Mouse (Mus musculus) CD4-positive helper T cell, adult 2 months (primary cell): ENCODE results near the gene Ubr3.
"Not testable (repeated sequence)": the region's sequence is repeated elsewhere in the genome, so short reads cannot be mapped to it uniquely, and the experiment has no call there.

Source experiments
- DNase-seq: peaks from one replicate; pipeline ENCODE4 v3.0.0-alpha.2; 2012; ENCODE audit warnings: low read depth, missing footprints, low spot score

Gene Ubr3

DNA sequence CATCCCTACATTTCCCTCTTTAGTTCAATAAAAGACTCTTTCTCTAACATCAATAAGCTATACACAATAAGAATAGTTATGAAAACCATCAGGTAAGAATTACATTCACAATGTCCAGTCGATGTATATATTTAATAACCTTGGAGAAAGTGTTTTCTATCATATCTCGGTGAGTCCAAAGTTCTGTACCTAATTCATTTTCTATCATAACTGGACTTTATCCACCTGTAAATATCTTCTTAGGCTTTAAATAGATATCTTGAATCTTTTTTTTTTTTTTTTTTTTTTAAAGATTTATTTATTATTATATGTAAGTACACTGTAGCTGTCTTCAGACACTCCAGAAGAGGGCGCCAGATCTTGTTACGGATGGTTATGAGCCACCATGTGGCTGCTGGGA lies 10.3 kb downstream of the Ubr3 start:
- DNase-seq, result not testable (repeated sequence)

- no peak for DNase-seq
Observed at GRCm38 (mm10) chr2:69912801-69913200, 15.8 kb downstream of the Ubr3 start.

DNA sequence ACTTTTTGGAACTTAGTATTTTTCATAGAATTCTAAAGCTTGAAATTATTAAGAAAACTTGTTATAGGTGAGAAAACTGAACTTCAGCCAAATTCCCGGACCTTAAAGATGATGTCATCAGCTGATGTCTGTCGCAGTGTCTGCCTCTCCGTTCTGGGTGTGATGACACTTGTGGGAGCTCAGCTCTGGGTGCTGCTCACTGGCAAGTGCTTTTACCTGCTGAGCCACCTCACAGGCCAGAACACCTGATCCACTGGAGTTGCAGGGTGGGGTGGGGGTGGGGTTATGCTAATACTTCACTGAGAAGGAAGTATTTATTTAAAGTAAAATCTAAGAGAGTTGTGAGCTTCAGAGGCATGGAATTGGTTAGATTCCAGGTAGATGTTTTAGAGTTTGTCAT lies 20.3 kb downstream of the Ubr3 start:
- DNase-seq, result peak; percentile 6

DNA sequence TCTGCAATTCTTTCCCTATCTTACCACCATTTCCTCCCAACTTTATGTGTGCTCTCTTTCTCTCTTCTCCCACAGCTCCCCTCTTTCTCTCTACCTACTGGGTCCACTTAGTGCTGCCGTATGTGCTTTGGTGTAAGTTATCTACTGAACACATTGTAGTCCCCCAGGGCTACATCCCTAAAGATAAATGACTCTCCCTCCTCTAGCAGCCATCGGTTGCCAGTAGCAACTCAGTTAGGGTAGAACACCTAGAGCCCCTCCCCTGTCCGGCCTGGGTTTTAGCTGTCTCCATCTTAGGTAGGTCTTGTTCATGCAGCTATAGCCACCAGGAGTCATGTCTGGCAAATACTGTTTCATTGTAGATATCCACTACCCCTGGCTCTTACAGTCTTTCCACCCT lies 27.9 kb downstream of the Ubr3 start:
- no peak for DNase-seq

- no peak for DNase-seq
Observed at GRCm38 (mm10) chr2:69936331-69936730, 39.3 kb downstream of the Ubr3 start.

GRCm38 (mm10) chr2:69939226-69939625 lies 42.2 kb downstream of the Ubr3 start:
- DNase-seq, result no peak

DNA sequence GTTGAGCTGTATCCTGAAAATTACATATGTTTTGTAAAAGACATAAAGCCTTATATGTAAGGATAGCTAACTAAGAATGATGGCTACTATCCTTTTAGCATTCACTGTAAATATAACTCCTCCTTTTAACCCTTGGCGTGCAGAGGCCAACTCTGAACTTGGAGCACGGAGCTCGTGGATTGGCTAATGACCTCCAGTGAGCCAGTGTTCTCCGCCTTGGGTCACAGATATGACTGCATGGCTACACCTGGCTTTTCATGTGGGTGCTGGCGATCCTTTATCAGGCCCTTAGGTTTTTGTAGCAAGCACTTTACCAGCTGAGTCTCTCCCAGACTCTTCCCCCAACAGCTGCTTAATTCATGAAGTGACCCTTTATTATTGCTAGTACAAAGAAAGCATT lies 42.6 kb downstream of the Ubr3 start:
- no peak for DNase-seq

DNA sequence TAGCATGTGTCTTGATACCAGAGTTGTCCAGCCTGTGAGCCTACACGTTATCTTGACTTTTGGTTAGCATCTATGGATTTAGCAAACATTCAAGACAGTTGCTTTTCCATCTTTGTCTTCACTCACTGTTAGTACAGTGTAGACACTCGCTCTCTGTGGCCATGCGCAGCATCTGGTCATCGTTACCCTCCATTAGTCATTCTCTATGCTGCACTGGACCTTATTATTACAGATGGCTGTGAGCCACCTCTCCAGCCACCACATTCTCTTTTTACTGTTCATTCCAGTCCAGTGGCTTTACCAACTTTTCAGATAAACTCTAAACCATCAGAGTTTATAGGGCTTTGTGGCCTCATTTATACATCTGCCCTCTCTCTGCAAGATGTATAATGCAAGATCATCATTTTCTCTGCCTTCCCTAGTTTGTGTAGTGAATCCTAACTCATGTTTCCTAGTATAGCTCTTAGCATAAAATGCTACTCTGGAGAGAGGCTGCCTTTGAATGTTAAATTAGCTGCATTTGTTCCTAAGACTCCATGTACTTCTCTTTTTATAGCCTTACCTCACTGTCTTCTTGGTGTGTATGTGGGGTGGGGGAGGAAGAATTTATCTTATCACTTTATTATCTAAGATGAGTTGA lies 44.5 kb downstream of the Ubr3 start:
- DNase-seq, result no peak

DNA sequence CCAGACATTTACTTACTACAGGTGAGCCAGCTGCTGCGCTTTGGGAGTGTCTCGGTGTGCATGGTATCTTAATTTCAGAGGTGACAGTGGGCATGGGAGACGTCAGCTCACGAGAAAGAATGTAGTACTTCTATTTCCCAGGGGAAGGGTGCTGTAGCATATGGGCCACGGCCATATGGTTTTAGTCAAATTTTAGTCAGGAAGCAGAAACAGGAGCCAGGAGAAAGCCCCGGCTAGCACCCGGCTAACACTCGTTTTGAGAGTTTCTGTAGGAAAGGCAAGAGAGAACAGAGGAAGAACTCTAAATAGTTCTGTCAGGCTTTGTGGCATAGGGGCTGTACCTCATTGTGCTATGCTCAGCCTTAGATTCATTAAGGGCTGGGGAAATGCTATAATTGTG lies 55.8 kb downstream of the Ubr3 start:
- DNase-seq, result no peak

DNA sequence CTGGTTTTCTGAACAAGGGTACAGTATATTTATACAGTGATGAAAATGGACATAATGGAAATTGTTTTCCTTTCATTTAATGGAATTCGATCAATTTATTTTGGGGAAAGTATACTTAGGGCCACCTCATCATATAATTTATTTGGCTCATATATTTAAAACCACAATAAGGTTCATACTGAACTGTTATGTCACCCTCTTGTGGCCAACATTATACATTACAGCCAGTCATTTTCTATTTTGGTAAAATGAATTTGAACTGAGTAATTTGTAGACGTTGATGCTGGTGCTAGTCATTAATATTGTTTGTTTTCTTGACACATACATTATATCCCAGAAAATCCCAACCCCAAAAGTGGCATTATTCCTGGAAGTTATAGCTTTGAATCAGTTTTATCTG lies 58.6 kb downstream of the Ubr3 start:
- DNase-seq, result peak; percentile 49

- DNase-seq, result no peak
Observed at GRCm38 (mm10) chr2:69957622-69958021, 60.6 kb downstream of the Ubr3 start.

DNA sequence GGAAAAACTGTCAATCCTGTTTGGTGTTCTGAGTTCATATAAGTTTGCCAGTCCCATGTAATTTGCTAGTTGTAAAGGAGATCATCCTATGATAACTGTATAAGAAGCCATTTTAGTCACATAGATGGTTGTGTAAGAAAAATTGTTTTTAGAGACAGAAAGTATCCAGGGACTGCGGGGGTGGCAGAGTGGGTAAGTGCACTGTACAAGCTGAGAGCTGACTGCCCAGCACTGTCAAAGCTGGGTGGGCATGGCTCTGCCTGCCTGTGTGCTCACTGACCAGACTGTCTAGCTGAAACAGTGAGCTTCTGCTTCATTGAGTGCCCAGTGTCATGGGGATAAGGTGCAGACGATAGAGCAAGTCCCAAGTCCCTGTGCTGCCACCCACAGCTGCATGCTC lies 77.8 kb downstream of the Ubr3 start:
- DNase-seq, result no peak

GRCm38 (mm10) chr2:69989224-69989623 lies 92.2 kb downstream of the Ubr3 start:
- DNase-seq, result no peak

- peak; percentile 15 for DNase-seq
Observed at GRCm38 (mm10) chr2:69990647-69991046, 93.6 kb downstream of the Ubr3 start.

DNA sequence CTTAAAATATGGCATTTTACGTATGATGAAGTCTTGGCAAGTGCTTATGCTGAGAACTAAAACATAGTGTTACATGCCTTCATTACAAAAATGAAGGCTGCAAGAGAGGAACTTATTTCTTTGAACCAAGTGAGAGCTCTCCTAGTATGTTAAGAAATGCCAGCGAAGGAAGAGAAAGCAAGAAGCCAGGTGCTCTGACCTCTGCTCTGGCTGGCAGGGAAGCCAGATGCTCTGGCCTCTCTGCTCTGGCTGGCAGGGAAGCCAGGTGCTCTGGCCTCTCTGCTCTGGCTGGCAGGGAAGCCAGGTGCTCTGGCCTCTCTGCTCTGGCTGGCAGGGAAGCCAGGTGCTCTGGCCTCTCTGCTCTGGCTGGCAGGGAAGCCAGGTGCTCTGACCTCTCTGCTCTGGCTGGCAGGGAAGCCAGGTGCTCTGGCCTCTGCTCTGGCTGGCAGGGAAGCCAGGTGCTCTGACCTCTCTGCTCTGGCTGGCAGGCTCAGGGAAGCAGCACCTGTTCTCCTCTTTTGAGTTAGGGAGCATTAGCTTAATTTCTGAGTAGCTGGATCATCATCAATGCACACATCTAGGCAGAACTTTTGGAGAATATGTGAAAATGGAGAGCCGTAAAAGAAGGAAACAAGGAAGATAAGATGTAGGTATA lies 97.2 kb downstream of the Ubr3 start:
- DNase-seq, result not testable (repeated sequence)

DNA sequence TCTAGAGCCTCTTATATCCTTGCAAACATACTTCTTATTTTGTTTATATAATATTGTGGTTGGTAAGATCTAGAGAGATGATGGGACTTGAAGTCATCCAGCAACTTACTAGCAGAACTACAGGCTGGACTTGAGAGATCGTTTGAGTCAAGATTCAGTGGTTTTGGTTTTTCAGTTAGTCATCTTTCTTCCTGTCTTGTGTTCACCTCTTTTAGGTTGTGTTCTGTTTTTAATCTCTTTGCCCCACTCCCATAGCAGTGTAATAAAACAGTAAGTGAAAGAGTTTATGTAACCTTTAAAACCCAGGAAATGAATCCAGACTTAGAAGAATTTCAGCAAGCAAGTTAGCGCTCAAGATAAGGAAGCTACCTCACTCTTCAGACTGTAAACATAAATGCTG lies 97.7 kb downstream of the Ubr3 start:
- peak; percentile 63 for DNase-seq

- no peak for DNase-seq
Observed at GRCm38 (mm10) chr2:69999097-69999770, 102.2 kb downstream of the Ubr3 start.

- DNase-seq, result no peak
Observed at GRCm38 (mm10) chr2:70000316-70000715, 103.3 kb downstream of the Ubr3 start.

DNA sequence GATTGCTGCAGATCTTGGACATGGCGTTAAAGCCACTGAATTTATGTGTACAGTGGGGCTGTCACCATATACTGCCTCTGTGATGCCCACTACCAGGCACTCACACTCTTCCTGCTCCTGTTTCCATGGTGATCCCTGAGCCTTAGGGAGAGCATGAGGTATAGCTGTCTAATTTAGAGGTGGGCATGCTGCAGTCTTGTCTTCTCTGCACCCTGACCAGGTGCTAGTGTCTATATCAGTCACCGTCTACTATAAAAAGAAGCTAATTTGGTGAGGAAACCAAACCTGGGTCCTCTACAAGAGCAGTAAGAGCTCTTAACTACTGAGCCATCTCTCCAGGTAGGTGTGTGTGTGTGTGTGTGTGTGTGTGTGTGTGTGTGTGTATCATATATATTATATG lies 109.4 kb downstream of the Ubr3 start:
- no peak for DNase-seq

DNA sequence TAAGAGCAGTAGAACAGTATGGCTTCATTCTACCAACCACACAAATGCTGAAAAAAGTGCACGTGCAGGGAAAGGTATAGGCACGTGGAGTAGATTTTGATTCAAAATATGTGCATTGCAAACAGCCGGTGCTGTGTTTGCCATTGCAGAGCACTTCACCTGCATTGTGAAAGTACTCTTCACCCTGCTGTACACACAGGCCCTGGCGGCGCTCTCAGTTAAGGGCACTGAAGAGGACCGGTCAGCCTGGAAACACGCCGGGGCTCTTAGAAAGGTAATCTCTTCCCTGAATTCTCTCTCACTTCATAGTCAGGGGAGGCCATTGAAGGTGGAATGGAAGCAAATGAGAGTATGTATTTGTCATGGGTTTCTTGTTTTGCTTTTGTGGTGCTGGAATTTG lies 115.9 kb downstream of the Ubr3 start:
- no peak for DNase-seq

DNA sequence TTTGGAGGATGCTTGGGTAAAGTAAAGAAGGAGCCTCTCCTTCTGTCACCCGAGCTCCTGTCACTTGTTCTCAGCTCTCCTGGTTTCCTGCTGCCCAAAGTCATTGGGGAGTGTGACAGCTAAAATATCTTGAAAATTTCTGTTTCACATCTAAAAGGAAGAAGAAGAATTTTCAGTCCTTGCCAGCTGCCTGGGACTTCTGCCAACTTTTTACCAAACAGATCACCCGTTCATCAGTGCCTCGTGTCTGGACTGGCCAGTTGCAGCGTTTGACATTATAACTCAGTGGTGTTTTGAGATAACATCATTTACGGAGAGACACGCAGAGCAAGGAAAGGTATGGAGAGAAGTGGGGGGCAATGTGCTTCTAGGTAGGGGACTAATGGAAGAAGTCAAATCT lies 121.2 kb downstream of the Ubr3 start:
- DNase-seq, result no peak

DNA sequence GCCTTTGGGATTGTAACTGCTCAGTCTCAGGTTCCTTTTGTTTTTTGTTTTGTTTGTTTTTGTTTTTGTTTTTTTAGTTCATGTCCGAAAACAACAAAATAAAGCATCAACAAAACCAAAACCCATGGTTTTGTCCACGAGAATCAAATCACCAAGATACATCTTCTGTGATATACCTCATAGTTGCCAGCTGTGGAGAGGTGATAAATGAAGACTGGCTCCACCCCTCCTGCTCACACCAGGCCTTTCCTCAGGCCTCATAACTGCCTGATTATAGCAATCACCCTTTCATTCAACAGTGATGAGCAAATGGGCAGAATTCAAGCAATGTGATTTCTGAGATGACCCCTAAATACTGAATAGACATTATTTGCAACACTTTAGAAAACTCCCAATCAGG lies 127.4 kb downstream of the Ubr3 start:
- no peak for DNase-seq

- no peak for DNase-seq
Observed at GRCm38 (mm10) chr2:70025711-70026110, 128.7 kb downstream of the Ubr3 start.
